Mouse (Mus musculus) C2C12 (cell line): ENCODE measurements around the gene Cald1.

Experiments
- MAX ChIP-seq: IDR thresholded peaks from one replicate; pipeline ENCODE4 v1.6.1; 2011; ENCODE audit warnings: mild to moderate bottlenecking, control low read depth
- USF1 ChIP-seq: IDR thresholded peaks from one replicate; pipeline ENCODE4 v1.6.1; 2011; ENCODE audit warnings: low read depth, mild to moderate bottlenecking, control low read depth, moderate library complexity

DNA sequence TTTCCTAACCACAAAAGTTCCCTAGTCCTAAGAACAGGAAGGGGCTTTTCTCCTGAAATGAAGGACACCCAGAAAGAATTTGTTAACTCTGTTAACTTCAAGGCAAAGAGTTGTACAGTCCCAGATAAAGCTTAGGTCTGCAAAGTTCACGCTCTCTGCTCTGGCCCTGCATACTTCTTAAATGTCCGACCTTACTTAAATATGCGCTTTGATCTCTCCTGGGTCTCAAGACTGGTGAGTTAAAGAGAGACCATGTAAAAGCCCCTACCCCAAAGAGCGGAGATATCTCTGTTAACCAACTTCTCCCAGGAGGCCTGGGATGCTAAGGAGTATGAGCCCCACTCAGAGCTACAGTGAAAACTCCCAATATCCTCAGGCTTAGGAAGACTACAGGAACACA lies 119.4 kb downstream of the Cald1 start:
- TF ChIP-seq MAX: no peak
- no peak for TF ChIP-seq USF1
